Mouse (Mus musculus) liver, embryonic 14.5 days (tissue): ENCODE measurements around the gene Spred1.

Experiments
- CTCF ChIP-seq: IDR thresholded peaks from 2 replicates; pipeline ENCODE4 v1.5.1; 2016; ENCODE audit warnings: antibody characterized with exemption, low read depth, control low read depth
- EP300 ChIP-seq: IDR thresholded peaks from 2 replicates; pipeline ENCODE4 v1.6.1; 2016; ENCODE audit warnings: antibody characterized with exemption, low read depth

- TF ChIP-seq CTCF: no peak
- TF ChIP-seq EP300: no peak
These were observed 89.4 kb downstream of the Spred1 start for GRCm38 (mm10) chr2:117210416-117211085.
